8 mouse cellular contexts compared by ENCODE assay signal in genomic region chr7:4527302-4527689, GRCm38 (mm10). TPM values are rescaled to one million over a fixed set of nuclear protein-coding genes. Genes with fewer than 3 reads are reported as not detected.
A peak's percentile ranks its signal among the peaks of the same experiment; 100 is the strongest.
DNase-seq lines count a peak whose midpoint lies in the region; ATAC-seq and TF ChIP-seq lines count a peak whose summit lies in the region.

No protein-coding gene starts in this region.

- no peaks in the 10 kb centered on the region for H3K9me3 ChIP-seq in heart, embryonic 15.5 days (replicated peaks)
- H3K9me3 ChIP-seq in embryonic facial prominence, embryonic 10.5 days: 0 out of 2 replicates have a peak, but pooled peaks cover 3% of the 10 kb centered on the region
- no peaks in the 10 kb centered on the region for H3K9me3 ChIP-seq in intestine, embryonic 14.5 days (ENCODE audit: control insufficient read depth, low read length)
- H3K9me3 ChIP-seq in midbrain, embryonic 15.5 days: no peaks in the 10 kb centered on the region

- H3K4me3 ChIP-seq in heart, embryonic 15.5 days: peak overlapping the region; percentile 45; the same call in 1 of the 2 replicates
- peak overlapping the region; percentile 52 for H3K4me3 ChIP-seq in embryonic facial prominence, embryonic 10.5 days
- H3K4me3 ChIP-seq in intestine, embryonic 14.5 days (ENCODE audit: low read depth, low read length): no peak overlapping the region
- H3K4me3 ChIP-seq in midbrain, embryonic 15.5 days: no peak overlapping the region; the same call in 1 of the 2 replicates
- H3K4me3 ChIP-seq in left cerebral cortex, adult 2 months: no peak overlapping the region
- no peak overlapping the region for H3K4me3 ChIP-seq in lung, adult 2 months (replicated peaks; ENCODE audit: extremely low read depth, low read depth, low read length)

- H3K9ac ChIP-seq in heart, embryonic 15.5 days: no peak overlapping the region
- H3K9ac ChIP-seq in intestine, embryonic 14.5 days (ENCODE audit: low read length): no peak overlapping the region
- H3K9ac ChIP-seq in midbrain, embryonic 15.5 days: no peak overlapping the region

- DNase-seq in heart, adult 8-10 months (ENCODE audit: low spot score): no peak
- DNase-seq in embryonic facial prominence, embryonic 10.5 days (ENCODE audit: low spot score): no peak
- no peak for DNase-seq in intestine, embryonic 14.5 days (ENCODE audit: low spot score)
- DNase-seq in adrenal gland, postnatal 25 days: no peak
- no peak for DNase-seq in left cerebral cortex, adult 2 months (ENCODE audit: extremely low spot score in 1 of 2, low spot score in 2 of 2)
- DNase-seq in lung, adult 2 months: no peak

- no peak for TF ChIP-seq CTCF in left cerebral cortex, adult 2 months (IDR thresholded peaks at IDR 0.05)
- TF ChIP-seq CTCF in lung, adult 2 months (IDR thresholded peaks at IDR 0.05; ENCODE audit: insufficient read depth, low read length): no peak

- peak overlapping the region; percentile 70 for H3K4me2 ChIP-seq in heart, embryonic 15.5 days
- H3K4me2 ChIP-seq in intestine, embryonic 14.5 days (ENCODE audit: low read length): peak overlapping the region; percentile 56; the same call in 1 of the 2 replicates
- peak overlapping the region; percentile 60 for H3K4me2 ChIP-seq in midbrain, embryonic 15.5 days

- H3K4me1 ChIP-seq in heart, embryonic 15.5 days (replicated peaks): peaks cover 34% of the 10 kb centered on the region
- H3K4me1 ChIP-seq in embryonic facial prominence, embryonic 10.5 days: peaks cover 31% of the 10 kb centered on the region
- no peaks in the 10 kb centered on the region for H3K4me1 ChIP-seq in intestine, embryonic 14.5 days (replicated peaks; ENCODE audit: control insufficient read depth, insufficient read depth, low read length)
- H3K4me1 ChIP-seq in midbrain, embryonic 15.5 days: peaks cover 21% of the 10 kb centered on the region
- no peaks in the 10 kb centered on the region for H3K4me1 ChIP-seq in lung, adult 2 months (ENCODE audit: control insufficient read depth, insufficient read depth, low read length)

- 46% methylated on average over 18 of the region's 18 CpGs for WGBS in heart, embryonic 15.5 days
- WGBS in embryonic facial prominence, embryonic 10.5 days: 43% methylated on average over 18 of the region's 18 CpGs
- WGBS in intestine, embryonic 14.5 days: 50% methylated on average over 18 of the region's 18 CpGs
- 56% methylated on average over 18 of the region's 18 CpGs for WGBS in midbrain, embryonic 15.5 days
- WGBS in lung, adult 2 months: 62% methylated on average over 18 of the region's 18 CpGs

- H3K27me3 ChIP-seq in heart, embryonic 15.5 days: peaks cover 2% of the 10 kb centered on the region; the same call in 1 of the 2 replicates
- peaks cover 39% of the 10 kb centered on the region for H3K27me3 ChIP-seq in embryonic facial prominence, embryonic 10.5 days (replicated peaks; ENCODE audit: low read depth, poor library complexity, severe bottlenecking)
- H3K27me3 ChIP-seq in intestine, embryonic 14.5 days (replicated peaks; ENCODE audit: control insufficient read depth, insufficient read depth, low read length): no peaks in the 10 kb centered on the region
- H3K27me3 ChIP-seq in midbrain, embryonic 15.5 days (replicated peaks): peaks cover 10% of the 10 kb centered on the region; the same call in 1 of the 2 replicates

- H3K36me3 ChIP-seq in heart, embryonic 15.5 days: no peaks in the 10 kb centered on the region
- no peaks in the 10 kb centered on the region for H3K36me3 ChIP-seq in embryonic facial prominence, embryonic 10.5 days (replicated peaks)
- no peaks in the 10 kb centered on the region for H3K36me3 ChIP-seq in intestine, embryonic 14.5 days (ENCODE audit: control insufficient read depth, insufficient read depth, low read length)
- H3K36me3 ChIP-seq in midbrain, embryonic 15.5 days (replicated peaks): no peaks in the 10 kb centered on the region

- H3K27ac ChIP-seq in heart, embryonic 15.5 days: no peak overlapping the region
- no peak overlapping the region; the same call in 1 of the 2 replicates for H3K27ac ChIP-seq in embryonic facial prominence, embryonic 10.5 days (replicated peaks)
- no peak overlapping the region for H3K27ac ChIP-seq in intestine, embryonic 14.5 days (ENCODE audit: low read depth)
- no peak overlapping the region for H3K27ac ChIP-seq in midbrain, embryonic 15.5 days
- no peak overlapping the region for H3K27ac ChIP-seq in left cerebral cortex, adult 2 months

- no peak for TF ChIP-seq POLR2A in lung, adult 2 months (IDR thresholded peaks at IDR 0.05; ENCODE audit: borderline replicate concordance, extremely low read depth, low read depth, low read length)

- no peak for ATAC-seq in heart, embryonic 15.5 days (replicated peaks; ENCODE audit: insufficient number of reproducible peaks, insufficient read depth, low FRiP score, low read depth)
- ATAC-seq in intestine, embryonic 14.5 days (replicated peaks; ENCODE audit: low FRiP score, low TSS enrichment, low read depth): no peak
- ATAC-seq in midbrain, embryonic 15.5 days (replicated peaks): no peak; the same call in 1 of the 2 replicates

- intact Hi-C loops in left cerebral cortex, adult 2 months (cut with DNase I): no loop called here

RNA-seq across cellular contexts. Expression of gene Tnni3, which starts 3.3 kb away (rescaled TPM):
- polyA plus RNA-seq in heart, embryonic 15.5 days (2015; fragmentation: Nextera tagmentation; extraction: Ambion mirVana): 2,753 and 3,427 TPM in 2 replicates
- total RNA-seq in heart, adult 8-10 months (2022): over 10,000 TPM in 3 of 4 experiments, 1,000 to 10,000 TPM in 1; 9,443 to 11,840 (median 11,050) TPM
- polyA plus RNA-seq in embryonic facial prominence, embryonic 10.5 days (2016; fragmentation: Nextera tagmentation; extraction: Ambion mirVana): 2.7 and 3.6 TPM in 2 replicates
- polyA plus RNA-seq in intestine, embryonic 14.5 days (2014; fragmentation: Nextera tagmentation; extraction: Ambion mirVana): 1.5 and 1.7 TPM in 2 replicates
- 1.4 and 3.5 TPM in 2 replicates for polyA plus RNA-seq in midbrain, embryonic 15.5 days (2015; fragmentation: Nextera tagmentation; extraction: Ambion mirVana)
- total RNA-seq in adrenal gland, postnatal 25 days (2021): 0.85 TPM in 1 of 2 replicates, not detected in the other
- total RNA-seq in left cerebral cortex, adult 2 months (2021): under 1 TPM; 0.84 to 0.96 TPM
- polyA plus RNA-seq in lung, adult 2 months (2012; rRNA removed): 428 and 438 TPM in 2 replicates

RNA-seq across cellular contexts. Expression of gene Dnaaf3, which starts 5.0 kb away (rescaled TPM):
- 0.96 and 1.2 TPM in 2 replicates for polyA plus RNA-seq in heart, embryonic 15.5 days (2015; fragmentation: Nextera tagmentation; extraction: Ambion mirVana)
- 1 to 10 TPM; 2.3 to 3.0 (median 2.6) TPM for total RNA-seq in heart, adult 8-10 months (2022)
- polyA plus RNA-seq in embryonic facial prominence, embryonic 10.5 days (2016; fragmentation: Nextera tagmentation; extraction: Ambion mirVana): 1.9 and 3.0 TPM in 2 replicates
- 0.57 and 0.77 TPM in 2 replicates for polyA plus RNA-seq in intestine, embryonic 14.5 days (2014; fragmentation: Nextera tagmentation; extraction: Ambion mirVana)
- polyA plus RNA-seq in midbrain, embryonic 15.5 days (2015; fragmentation: Nextera tagmentation; extraction: Ambion mirVana): 2.3 and 2.8 TPM in 2 replicates
- total RNA-seq in adrenal gland, postnatal 25 days (2021): 0.91 and 1.2 TPM in 2 replicates
- under 1 TPM; 0.20 to 0.49 TPM for total RNA-seq in left cerebral cortex, adult 2 months (2021)
- polyA plus RNA-seq in lung, adult 2 months (2012; rRNA removed): 16.1 and 17.8 TPM in 2 replicates

RNA-seq across cellular contexts. Expression of gene Tnnt1, which starts 11.1 kb away (rescaled TPM):
- polyA plus RNA-seq in heart, embryonic 15.5 days (2015; fragmentation: Nextera tagmentation; extraction: Ambion mirVana): 255 and 278 TPM in 2 replicates
- 10 to 100 TPM; 12.4 to 22.1 (median 19.0) TPM for total RNA-seq in heart, adult 8-10 months (2022)
- 8.3 and 10.4 TPM in 2 replicates for polyA plus RNA-seq in embryonic facial prominence, embryonic 10.5 days (2016; fragmentation: Nextera tagmentation; extraction: Ambion mirVana)
- polyA plus RNA-seq in intestine, embryonic 14.5 days (2014; fragmentation: Nextera tagmentation; extraction: Ambion mirVana): 18.6 and 21.1 TPM in 2 replicates
- 4.1 and 4.3 TPM in 2 replicates for polyA plus RNA-seq in midbrain, embryonic 15.5 days (2015; fragmentation: Nextera tagmentation; extraction: Ambion mirVana)
- total RNA-seq in adrenal gland, postnatal 25 days (2021): 0.94 and 2.2 TPM in 2 replicates
- 1 to 10 TPM; 7.4 to 9.2 TPM for total RNA-seq in left cerebral cortex, adult 2 months (2021)
- 0.81 and 0.89 TPM in 2 replicates for polyA plus RNA-seq in lung, adult 2 months (2012; rRNA removed)

RNA-seq across cellular contexts. Expression of gene Syt5, which starts 20.0 kb away (rescaled TPM):
- polyA plus RNA-seq in heart, embryonic 15.5 days (2015; fragmentation: Nextera tagmentation; extraction: Ambion mirVana): 1.3 and 2.0 TPM in 2 replicates
- total RNA-seq in heart, adult 8-10 months (2022): 1 to 10 TPM in 1 of 4 experiments, under 1 TPM in 3; 0.50 to 1.0 (median 0.83) TPM
- 4.3 and 5.6 TPM in 2 replicates for polyA plus RNA-seq in embryonic facial prominence, embryonic 10.5 days (2016; fragmentation: Nextera tagmentation; extraction: Ambion mirVana)
- 5.6 and 6.7 TPM in 2 replicates for polyA plus RNA-seq in intestine, embryonic 14.5 days (2014; fragmentation: Nextera tagmentation; extraction: Ambion mirVana)
- polyA plus RNA-seq in midbrain, embryonic 15.5 days (2015; fragmentation: Nextera tagmentation; extraction: Ambion mirVana): 155 and 162 TPM in 2 replicates
- 7.0 and 8.9 TPM in 2 replicates for total RNA-seq in adrenal gland, postnatal 25 days (2021)
- 100 to 1,000 TPM; 270 to 272 TPM for total RNA-seq in left cerebral cortex, adult 2 months (2021)
- polyA plus RNA-seq in lung, adult 2 months (2012; rRNA removed): 12.6 and 13.8 TPM in 2 replicates

RNA-seq across cellular contexts. Expression of gene Ppp1r12c, which starts 25.8 kb away (rescaled TPM):
- 32.5 and 43.7 TPM in 2 replicates for polyA plus RNA-seq in heart, embryonic 15.5 days (2015; fragmentation: Nextera tagmentation; extraction: Ambion mirVana)
- total RNA-seq in heart, adult 8-10 months (2022): 10 to 100 TPM; 55.6 to 74.8 (median 61.6) TPM
- polyA plus RNA-seq in embryonic facial prominence, embryonic 10.5 days (2016; fragmentation: Nextera tagmentation; extraction: Ambion mirVana): 35.5 and 40.5 TPM in 2 replicates
- polyA plus RNA-seq in intestine, embryonic 14.5 days (2014; fragmentation: Nextera tagmentation; extraction: Ambion mirVana): 53.4 and 58.7 TPM in 2 replicates
- 50.3 and 51.3 TPM in 2 replicates for polyA plus RNA-seq in midbrain, embryonic 15.5 days (2015; fragmentation: Nextera tagmentation; extraction: Ambion mirVana)
- total RNA-seq in adrenal gland, postnatal 25 days (2021): 94.4 and 98.3 TPM in 2 replicates
- 100 to 1,000 TPM; 173 to 177 TPM for total RNA-seq in left cerebral cortex, adult 2 months (2021)
- 92.3 and 108 TPM in 2 replicates for polyA plus RNA-seq in lung, adult 2 months (2012; rRNA removed)

Comparison
In these comparisons a context has a peak if more than half of its experiments do, and no peak if none do; other contexts are left out.
1. H3K4me3 ChIP-seq: peak in heart, embryonic 15.5 days (single experiment) and embryonic facial prominence, embryonic 10.5 days (single experiment); none in intestine, embryonic 14.5 days (single experiment), midbrain, embryonic 15.5 days (single experiment), left cerebral cortex, adult 2 months (single experiment) and lung, adult 2 months (single experiment).
2. RNA of gene Tnni3, which starts 3.3 kb away (polyA plus RNA-seq): 2,753 to 3,427 TPM in heart, embryonic 15.5 days and 428 to 438 TPM in lung, adult 2 months; 2.7 to 3.6 TPM in embryonic facial prominence, embryonic 10.5 days, 1.5 to 1.7 TPM in intestine, embryonic 14.5 days and 1.4 to 3.5 TPM in midbrain, embryonic 15.5 days; every median in the first group is over 10 times any median in the second.
3. RNA of gene Tnnt1, which starts 11.1 kb away (polyA plus RNA-seq): 255 to 278 TPM in heart, embryonic 15.5 days; 18.6 to 21.1 TPM in intestine, embryonic 14.5 days, 8.3 to 10.4 TPM in embryonic facial prominence, embryonic 10.5 days, 4.1 to 4.3 TPM in midbrain, embryonic 15.5 days and 0.81 to 0.89 TPM in lung, adult 2 months; every median in the first group is over 10 times any median in the second.
4. Peak in every context shown above with its lines, with median percentiles within 50 percentile points of each other: H3K4me2 ChIP-seq.